Mouse (Mus musculus) MEL (cell line): ENCODE measurements at regions not wholly inside any gene's neighbourhood (a gene's known extent, or its start where the extent isn't known, plus 50 kb on each side); places are given as distances from the start of the nearest gene placed in this dataset.

ENCODE experiments used
- DNase-seq: peaks from one replicate; pipeline ENCODE4 v3.0.0; 2011; ENCODE audit warnings: low read depth, low spot score
- H3K27ac ChIP-seq: 2 replicates; pipeline ENCODE4 v1.5.1; 2012; ENCODE audit warnings: low read depth, mild to moderate bottlenecking, control low read depth, low read length, moderate library complexity; ENCODE audit not compliant: control insufficient read depth
- H3K27me3 ChIP-seq, 2 experiments: fragments of 150-350 bp in 1 of 2; sonication (generic) in 1 of 2; 2 replicates each; pipeline ENCODE4 v1.6.1; 2012; ENCODE audit warnings: low read length in 2 of 2, mild to moderate bottlenecking in 2 of 2, improper control_type of control experiment in 1 of 2, moderate library complexity in 1 of 2; ENCODE audit not compliant: insufficient read depth in 2 of 2, control insufficient read depth in 1 of 2
- H3K36me3 ChIP-seq, 2 experiments: 2 replicates each; pipeline ENCODE4 v1.6.1; 2012 to 2014; ENCODE audit warnings: low read length in 2 of 2, improper control_type of control experiment in 1 of 2, inconsistent platforms in 1 of 2, mild to moderate bottlenecking in 1 of 2; ENCODE audit not compliant: insufficient read depth in 2 of 2, control insufficient read depth in 1 of 2
- H3K4me1 ChIP-seq, 2 experiments: fragments of 150-350 bp in 1 of 2; sonication (generic) in 1 of 2; 2 replicates each; pipeline ENCODE4 v1.6.1; 2012; ENCODE audit warnings: low read length in 2 of 2, improper control_type of control experiment in 1 of 2, mild to moderate bottlenecking in 1 of 2; ENCODE audit not compliant: insufficient read depth in 2 of 2, control insufficient read depth in 1 of 2
- H3K4me3 ChIP-seq, 2 experiments: fragments of 150-350 bp in 1 of 2; sonication (generic) in 1 of 2; 2 replicates each; pipeline ENCODE4 v1.5.1; 2012; ENCODE audit warnings: low read depth in 2 of 2, low read length in 2 of 2, mild to moderate bottlenecking in 2 of 2, moderate library complexity in 2 of 2, control low read depth in 1 of 2, improper control_type of control experiment in 1 of 2; ENCODE audit not compliant: control insufficient read depth in 1 of 2, insufficient read depth in 1 of 2
- H3K79me2 ChIP-seq: 2 replicates; pipeline ENCODE4 v1.6.1; 2012; ENCODE audit warnings: mild to moderate bottlenecking, low read length, moderate library complexity; ENCODE audit not compliant: control insufficient read depth, poor library complexity, insufficient read depth
- H3K9ac ChIP-seq: 2 replicates; pipeline ENCODE4 v1.6.1; 2012; ENCODE audit warnings: low read depth, mild to moderate bottlenecking, control low read depth, low read length, moderate library complexity; ENCODE audit not compliant: control insufficient read depth, poor library complexity, severe bottlenecking
- H3K9me3 ChIP-seq: fragments of 150-350 bp; sonication (generic); replicated peaks from 2 replicates; pipeline ENCODE4 v1.6.1; 2012; ENCODE audit warnings: mild to moderate bottlenecking, low read length, improper control_type of control experiment, moderate library complexity; ENCODE audit not compliant: insufficient read depth
- BHLHE40 ChIP-seq: IDR thresholded peaks from 2 replicates; pipeline ENCODE4 v1.6.1; 2012; ENCODE audit warnings: low read depth, mild to moderate bottlenecking, inconsistent platforms, low read length, improper control_type of control experiment, borderline replicate concordance
- CHD1 ChIP-seq: IDR thresholded peaks from 2 replicates; pipeline ENCODE4 v1.6.1; 2012; ENCODE audit warnings: low read depth, mild to moderate bottlenecking, inconsistent platforms, low read length, improper control_type of control experiment
- CHD2 ChIP-seq: IDR thresholded peaks from 2 replicates; pipeline ENCODE4 v1.6.1; 2011; ENCODE audit warnings: low read length, improper control_type of control experiment
- E2F4 ChIP-seq: IDR thresholded peaks from 2 replicates; pipeline ENCODE4 v1.6.1; 2011; ENCODE audit warnings: low read depth, low read length, improper control_type of control experiment, borderline replicate concordance
- ELF1 ChIP-seq: IDR thresholded peaks from 2 replicates; pipeline ENCODE4 v1.6.1; 2014; ENCODE audit warnings: low read depth, mild to moderate bottlenecking, inconsistent platforms, low read length, improper control_type of control experiment, moderate library complexity
- EP300 ChIP-seq, 2 experiments: IDR thresholded peaks; 2 replicates each; pipeline ENCODE4 v1.6.1; 2011; ENCODE audit warnings: improper control_type of control experiment in 2 of 2, low read length in 2 of 2, low read depth in 1 of 2, mild to moderate bottlenecking in 1 of 2
- ETS1 ChIP-seq: IDR thresholded peaks from 2 replicates; pipeline ENCODE4 v1.6.1; 2012; ENCODE audit warnings: low read depth, mild to moderate bottlenecking, inconsistent platforms, low read length, improper control_type of control experiment, moderate library complexity
- GABPA ChIP-seq: IDR thresholded peaks from 2 replicates; pipeline ENCODE4 v1.6.1; 2012; ENCODE audit warnings: low read depth, mild to moderate bottlenecking, inconsistent platforms, low read length, improper control_type of control experiment, moderate library complexity
- GATA1 ChIP-seq: IDR thresholded peaks from 2 replicates; pipeline ENCODE4 v1.6.1; 2011; ENCODE audit warnings: low read depth, low read length, improper control_type of control experiment
- JUND ChIP-seq: IDR thresholded peaks from 2 replicates; pipeline ENCODE4 v1.6.1; 2011; ENCODE audit warnings: low read depth, mild to moderate bottlenecking, improper control_type of control experiment, low read length
- KAT2A ChIP-seq: conservative IDR thresholded peaks from 2 replicates; pipeline ENCODE4 v1.6.1; 2012; ENCODE audit warnings: low read depth, low read length, improper control_type of control experiment, inconsistent platforms
- MEF2A ChIP-seq: IDR thresholded peaks from 2 replicates; pipeline ENCODE4 v1.6.1; 2014; ENCODE audit warnings: low read depth, mild to moderate bottlenecking, inconsistent platforms, low read length, improper control_type of control experiment; ENCODE audit not compliant: poor library complexity, insufficient replicate concordance, severe bottlenecking; ENCODE audit errors: extremely low read depth
- MXI1 ChIP-seq: IDR thresholded peaks from 2 replicates; pipeline ENCODE4 v1.6.1; 2011; ENCODE audit warnings: mild to moderate bottlenecking, low read depth, low read length, improper control_type of control experiment
- MYB ChIP-seq: IDR thresholded peaks from 2 replicates; pipeline ENCODE4 v1.6.1; 2011; ENCODE audit warnings: mild to moderate bottlenecking, low read depth, low read length, improper control_type of control experiment
- MYC ChIP-seq: IDR thresholded peaks from 2 replicates; pipeline ENCODE4 v1.6.1; 2011; ENCODE audit warnings: low read depth, mild to moderate bottlenecking, low read length, improper control_type of control experiment, moderate library complexity
- NRF1 ChIP-seq: IDR thresholded peaks from 2 replicates; pipeline ENCODE4 v1.6.1; 2014; ENCODE audit warnings: low read depth, mild to moderate bottlenecking, inconsistent platforms, low read length, improper control_type of control experiment, moderate library complexity; ENCODE audit not compliant: poor library complexity, insufficient read depth, severe bottlenecking
- POLR2AphosphoS2 ChIP-seq: IDR thresholded peaks from 2 replicates; pipeline ENCODE4 v1.6.1; 2011; ENCODE audit warnings: low read length, improper control_type of control experiment
- POLR2AphosphoS5 ChIP-seq: IDR thresholded peaks from 2 replicates; pipeline ENCODE4 v1.6.1; 2012; ENCODE audit warnings: low read depth, borderline replicate concordance, mild to moderate bottlenecking, inconsistent platforms, low read length, moderate library complexity, mixed read lengths
- RAD21 ChIP-seq: IDR thresholded peaks from 2 replicates; pipeline ENCODE4 v1.6.1; 2011; ENCODE audit warnings: mild to moderate bottlenecking, low read depth, low read length, improper control_type of control experiment
- SIN3A ChIP-seq: IDR thresholded peaks from 2 replicates; pipeline ENCODE4 v1.6.1; 2012; ENCODE audit warnings: low read length, improper control_type of control experiment, inconsistent platforms
- SMC3 ChIP-seq: IDR thresholded peaks from 2 replicates; pipeline ENCODE4 v1.6.1; 2011; ENCODE audit warnings: low read depth, low read length, improper control_type of control experiment
- TBP ChIP-seq: IDR thresholded peaks from 2 replicates; pipeline ENCODE4 v1.8.0; 2011; ENCODE audit warnings: low read depth, low read length, improper control_type of control experiment
- TCF12 ChIP-seq: IDR thresholded peaks from 2 replicates; pipeline ENCODE4 v1.6.1; 2014; ENCODE audit warnings: low read depth, mild to moderate bottlenecking, inconsistent platforms, low read length, improper control_type of control experiment, moderate library complexity
- UBTF ChIP-seq: IDR thresholded peaks from 2 replicates; pipeline ENCODE4 v1.6.1; 2012; ENCODE audit warnings: low read depth, mild to moderate bottlenecking, inconsistent platforms, low read length, improper control_type of control experiment, moderate library complexity, borderline replicate concordance; ENCODE audit not compliant: insufficient read depth
- USF1 ChIP-seq: IDR thresholded peaks from 2 replicates; pipeline ENCODE4 v1.6.1; 2014; ENCODE audit warnings: low read depth, mild to moderate bottlenecking, inconsistent platforms, low read length, improper control_type of control experiment, moderate library complexity
- USF2 ChIP-seq, 2 experiments: IDR thresholded peaks; 2 replicates each; pipeline ENCODE4 v1.6.1; 2011 to 2012; ENCODE audit warnings: improper control_type of control experiment in 2 of 2, low read length in 2 of 2, borderline replicate concordance in 1 of 2, inconsistent platforms in 1 of 2, low read depth in 1 of 2, mild to moderate bottlenecking in 1 of 2; ENCODE audit not compliant: insufficient read depth in 1 of 2
- ZC3H11A ChIP-seq: IDR thresholded peaks from 2 replicates; pipeline ENCODE4 v1.6.1; 2012; ENCODE audit warnings: low read depth, mild to moderate bottlenecking, inconsistent platforms, low read length, improper control_type of control experiment
- ZMIZ1 ChIP-seq: IDR thresholded peaks from 2 replicates; pipeline ENCODE4 v1.6.1; 2012; ENCODE audit warnings: low read depth, mild to moderate bottlenecking, inconsistent platforms, low read length, improper control_type of control experiment, moderate library complexity
- ZNF384 ChIP-seq: IDR thresholded peaks from 2 replicates; pipeline ENCODE4 v1.6.1; 2012; ENCODE audit warnings: low read depth, mild to moderate bottlenecking, inconsistent platforms, low read length, improper control_type of control experiment

- Histone ChIP-seq H3K4me3 (no peak overlapping the region), H3K36me3 (no peaks in the 10 kb centered on the region), H3K27ac (no peak overlapping the region), H3K79me2 (no peaks in the 10 kb centered on the region), H3K27me3 (no peaks in the 10 kb centered on the region), H3K9me3 (no peaks in the 10 kb centered on the region), H3K9ac (no peak overlapping the region), H3K4me1 (no peaks in the 10 kb centered on the region)
- DNase-seq = no peak
- TF ChIP-seq POLR2AphosphoS2 (no peak), TCF12 (no peak), JUND (no peak), RAD21 (no peak), MXI1 (no peak), UBTF (no peak), CHD2 (no peak), GABPA (no peak), NRF1 (no peak), BHLHE40 (no peak), ELF1 (no peak), MEF2A (no peak), ETS1 (no peak), MYC (no peak), TBP (no peak), SIN3A (no peak), KAT2A (no peak), ZC3H11A (no peak), CHD1 (no peak), ZMIZ1 (no peak)
These were observed 182.6 kb downstream of the Gm19410 start for GRCm38 (mm10) chr8:35948146-35948545.

- DNase-seq = no peak
- no peaks in the 10 kb centered on the region for H3K27me3 ChIP-seq
- H3K36me3 ChIP-seq = no peaks in the 10 kb centered on the region
- H3K9ac ChIP-seq = no peak overlapping the region
- no peaks in the 10 kb centered on the region for H3K79me2 ChIP-seq
- TF ChIP-seq USF2 (IDR thresholded peaks at IDR 0.05; ENCODE audit: borderline replicate concordance in 1 of 2, insufficient read depth in 1 of 2, low read depth in 1 of 2, low read length in 2 of 2) = no peak
- no peak for TF ChIP-seq USF1
- no peak for TF ChIP-seq JUND
- no peak for TF ChIP-seq GATA1
- no peak for TF ChIP-seq E2F4
- TF ChIP-seq MYC = no peak
- TF ChIP-seq ETS1 = no peak
- TF ChIP-seq TCF12 = no peak
- TF ChIP-seq BHLHE40 = no peak
- TF ChIP-seq CHD1 = no peak
- TF ChIP-seq ELF1 = no peak
- TF ChIP-seq EP300 (IDR thresholded peaks at IDR 0.05; ENCODE audit: low read depth in 1 of 2, low read length in 2 of 2) = no peak
- TF ChIP-seq ZC3H11A = no peak
- no peak for TF ChIP-seq KAT2A
- no peak for TF ChIP-seq MYB
- no peak for TF ChIP-seq POLR2AphosphoS5
- no peak for TF ChIP-seq ZNF384
- no peak for TF ChIP-seq MEF2A
- no peak for TF ChIP-seq SMC3
- no peak for TF ChIP-seq UBTF
- H3K4me3 ChIP-seq = no peak overlapping the region
- no peaks in the 10 kb centered on the region for H3K4me1 ChIP-seq
- H3K27ac ChIP-seq = no peak overlapping the region
- no peaks in the 10 kb centered on the region for H3K9me3 ChIP-seq
These were observed 183.2 kb downstream of the Gm19410 start for GRCm38 (mm10) chr8:35948751-35949183.
